ENCODE assay signal across 25 mouse cellular contexts in the genomic region with DNA sequence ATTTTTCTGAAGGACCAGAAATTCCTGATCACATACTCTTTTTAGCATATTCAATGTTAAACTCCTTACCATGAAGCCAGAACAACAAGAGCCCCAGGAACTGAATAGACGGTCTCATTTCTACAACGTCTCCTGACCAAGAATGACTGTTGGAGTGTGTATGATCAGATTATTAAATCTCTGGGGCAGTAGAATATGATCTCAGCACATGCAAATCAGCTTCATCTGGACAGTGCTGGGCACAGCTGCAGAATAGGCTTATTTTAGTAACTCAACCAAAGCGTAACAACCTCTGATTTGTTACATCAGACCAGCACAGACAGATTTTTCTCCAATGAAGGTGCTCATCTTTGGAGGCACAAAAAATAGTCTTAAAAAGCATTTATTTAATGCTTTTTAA.
"Had no signal": no experiment of that assay in that cellular context is flagged by ENCODE, and none has a peak within 500 bp of the region (broad histone marks: within the 10 kb centered on the region; RNA-seq: fewer than 3 reads in every experiment).

No protein-coding gene starts in this region.

- H3K27ac ChIP-seq: gastrocnemius, adult 2 months; heart, embryonic 10.5 days; hindbrain, embryonic 10.5 days; hindbrain, embryonic 12.5 days; hindbrain, embryonic 14.5 days; kidney, embryonic 15.5 days; kidney, postnatal 0 days; limb, embryonic 13.5 days; limb, embryonic 15.5 days had no signal

- H3K4me3 ChIP-seq: gastrocnemius, adult 2 months; heart, embryonic 10.5 days; heart, embryonic 12.5 days; hindbrain, embryonic 10.5 days; hindbrain, embryonic 12.5 days; kidney, embryonic 15.5 days; limb, embryonic 13.5 days; limb, embryonic 15.5 days had no signal

- DNase-seq: gastrocnemius, adult 2 months; gastrocnemius, postnatal 10 days; gastrocnemius, postnatal 25 days; heart, adult 18-20 months; heart, postnatal 10 days; heart, postnatal 4 days; kidney, adult 11 months; kidney, adult 2 months; kidney, adult 9 months; kidney, postnatal 14 days; kidney, postnatal 36 days; layer of hippocampus, adult 9-11 months; layer of hippocampus, postnatal 36 days; left cerebral cortex, postnatal 4 days had no signal

- ATAC-seq: hindbrain, embryonic 16.5 days; intestine, embryonic 16.5 days had no signal

- H3K4me1 ChIP-seq: heart, embryonic 10.5 days; heart, embryonic 12.5 days; hindbrain, embryonic 10.5 days; hindbrain, embryonic 12.5 days; kidney, embryonic 15.5 days; limb, embryonic 13.5 days; limb, embryonic 15.5 days had no signal

- H3K27me3 ChIP-seq: heart, embryonic 12.5 days; hindbrain, embryonic 12.5 days; kidney, embryonic 15.5 days; limb, embryonic 13.5 days; limb, embryonic 15.5 days had no signal
